Mouse (Mus musculus): ENCODE measurements around the gene Tnks2. TPM values are rescaled to one million over a fixed set of nuclear protein-coding genes. Genes with fewer than 3 reads are reported as not detected.

Gene Tnks2
- polyA plus RNA-seq, 2 experiments, result 74.9 to 82.9 TPM

DNA sequence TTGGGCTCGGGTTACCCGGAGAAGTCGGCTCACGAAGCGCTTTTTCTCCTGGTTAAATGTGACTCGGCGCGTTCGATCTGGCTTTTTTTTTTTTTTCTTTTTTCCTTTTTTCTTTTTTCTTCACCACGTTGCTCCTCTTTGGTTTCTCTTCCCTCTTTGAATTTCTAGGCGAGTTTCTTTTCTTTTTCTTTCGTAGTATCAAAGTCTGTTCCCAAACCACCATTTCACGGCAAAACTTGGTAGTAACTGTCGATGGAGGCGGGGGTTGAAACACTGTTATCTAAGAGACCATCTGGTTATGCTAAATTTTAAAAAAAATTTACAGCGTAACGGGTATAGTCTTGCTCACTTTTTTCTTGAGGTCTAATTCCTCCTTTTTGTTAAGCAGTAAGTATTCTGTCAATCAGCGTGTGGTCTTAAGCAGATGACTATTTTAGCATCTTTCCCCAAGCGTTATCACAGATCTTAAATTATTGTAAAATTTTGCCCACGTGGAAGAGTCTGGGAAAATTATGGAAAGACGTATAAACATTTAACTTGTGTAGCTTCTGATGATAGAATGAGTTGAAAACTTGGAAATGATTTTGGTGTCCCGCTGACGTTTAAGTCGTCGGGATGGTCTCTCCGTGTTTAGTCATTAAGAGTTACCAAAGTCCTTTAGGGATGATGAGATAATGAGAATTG, 92.7 kb downstream of the Tnks2 start:
- DNase-seq (ENCODE audit: low spot score) (no peak), ATAC-seq (ENCODE audit: low FRiP score, low read depth) (no peak)
- Histone ChIP-seq H3K9me3 (ENCODE audit: control insufficient read depth, low read length) (no peaks in the 10 kb centered on the region), H3K27ac (replicated peaks; ENCODE audit: low read depth, low read length) (peak overlapping the region; percentile 93), H3K9ac (ENCODE audit: low read depth, low read length, severe bottlenecking) (peak overlapping the region; percentile 93), H3K4me3 (replicated peaks; ENCODE audit: low read length) (peak overlapping the region; percentile 92), H3K4me1 (ENCODE audit: control insufficient read depth, insufficient read depth, low read length) (peaks cover 7% of the 10 kb centered on the region; the same call in 1 of the 2 replicates), H3K36me3 (ENCODE audit: control insufficient read depth, insufficient read depth, low read length) (no peaks in the 10 kb centered on the region), H3K4me2 (replicated peaks; ENCODE audit: low read depth, low read length, severe bottlenecking) (peak overlapping the region; percentile 89), H3K27me3 (ENCODE audit: control insufficient read depth, insufficient read depth, low read length) (no peaks in the 10 kb centered on the region)
- WGBS, result under 1% methylated on average over 26 of the region's 26 CpGs
- TF ChIP-seq POLR2A (IDR thresholded peaks at IDR 0.05; ENCODE audit: borderline replicate concordance, extremely low read depth, insufficient read depth, insufficient read length), result no peak

DNA sequence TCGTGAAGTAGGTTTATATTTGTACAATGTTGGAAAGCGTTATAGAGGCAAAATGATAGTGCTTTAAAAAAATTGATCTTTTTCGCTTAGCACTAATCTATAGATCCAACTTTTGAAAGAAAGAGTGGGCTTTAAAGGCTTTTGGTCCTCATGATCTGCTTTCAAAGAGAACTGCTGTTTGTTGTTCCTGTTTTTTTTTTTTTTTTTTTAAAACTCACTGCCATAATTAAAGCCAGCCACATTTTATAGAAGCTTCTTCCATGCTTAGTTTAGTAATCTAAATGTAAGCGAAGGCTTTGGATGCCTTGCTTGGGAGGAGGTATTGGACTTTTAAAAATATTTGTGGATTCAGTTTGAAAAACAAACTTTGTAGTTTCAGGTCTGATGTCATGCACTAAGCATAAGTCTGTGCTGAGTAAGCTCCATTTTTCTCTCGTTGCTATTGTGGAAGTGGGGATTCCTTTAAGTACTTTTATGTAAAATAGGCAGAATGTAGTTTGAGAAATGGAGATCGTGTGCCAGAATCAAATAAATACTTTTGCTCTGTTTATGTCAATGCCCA, 93.8 kb downstream of the Tnks2 start:
- 67% methylated on average over 6 of the region's 6 CpGs for WGBS
- DNase-seq (ENCODE audit: low spot score), result no peak
- peak overlapping the region; percentile 89; the same call in 1 of the 2 replicates for H3K4me2 ChIP-seq (replicated peaks; ENCODE audit: low read depth, low read length, severe bottlenecking)
- no peaks in the 10 kb centered on the region for H3K27me3 ChIP-seq (ENCODE audit: control insufficient read depth, insufficient read depth, low read length)
- no peaks in the 10 kb centered on the region for H3K9me3 ChIP-seq (ENCODE audit: control insufficient read depth, low read length)
- no peaks in the 10 kb centered on the region for H3K36me3 ChIP-seq (ENCODE audit: control insufficient read depth, insufficient read depth, low read length)
- peaks cover 7% of the 10 kb centered on the region; the same call in 1 of the 2 replicates for H3K4me1 ChIP-seq (ENCODE audit: control insufficient read depth, insufficient read depth, low read length)
- H3K4me3 ChIP-seq (replicated peaks; ENCODE audit: low read length), result no peak overlapping the region
- no peak overlapping the region for H3K9ac ChIP-seq (ENCODE audit: low read depth, low read length, severe bottlenecking)
- H3K27ac ChIP-seq (replicated peaks; ENCODE audit: low read depth, low read length), result no peak overlapping the region
- ATAC-seq (ENCODE audit: low FRiP score, low read depth), result no peak
- TF ChIP-seq POLR2A (IDR thresholded peaks at IDR 0.05; ENCODE audit: borderline replicate concordance, extremely low read depth, insufficient read depth, insufficient read length), result no peak

DNA sequence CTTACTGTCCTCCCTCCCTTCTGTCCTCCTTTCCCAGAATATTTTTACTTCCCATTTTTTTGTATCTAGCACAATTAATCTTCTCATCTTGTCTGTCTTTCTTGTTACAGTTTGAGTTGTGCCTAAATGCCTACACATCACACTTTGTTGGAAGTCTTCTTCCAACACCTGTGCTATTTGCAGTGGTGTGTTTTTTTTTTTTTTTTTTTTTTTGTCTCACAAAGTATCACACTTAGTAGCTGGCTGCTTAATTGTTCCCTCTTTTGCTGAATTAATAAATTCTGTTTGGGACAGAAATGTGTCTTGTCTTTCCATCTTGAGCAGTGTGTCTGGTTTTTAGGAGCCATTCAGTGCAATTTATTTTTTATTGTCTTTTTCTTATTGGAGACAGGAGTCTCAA, 95.8 kb downstream of the Tnks2 start:
- no peak overlapping the region for H3K4me2 ChIP-seq (replicated peaks; ENCODE audit: low read depth, low read length, severe bottlenecking)
- no peak overlapping the region for H3K27ac ChIP-seq (replicated peaks; ENCODE audit: low read depth, low read length)
- no peak for DNase-seq (ENCODE audit: low spot score)
- no peaks in the 10 kb centered on the region for H3K27me3 ChIP-seq (ENCODE audit: control insufficient read depth, insufficient read depth, low read length)
- H3K4me1 ChIP-seq (ENCODE audit: control insufficient read depth, insufficient read depth, low read length), result peaks cover 7% of the 10 kb centered on the region; the same call in 1 of the 2 replicates
- no peak overlapping the region for H3K4me3 ChIP-seq (replicated peaks; ENCODE audit: low read length)
- no peaks in the 10 kb centered on the region for H3K36me3 ChIP-seq (ENCODE audit: control insufficient read depth, insufficient read depth, low read length)
- no peak for TF ChIP-seq POLR2A (IDR thresholded peaks at IDR 0.05; ENCODE audit: borderline replicate concordance, extremely low read depth, insufficient read depth, insufficient read length)
- no peak overlapping the region for H3K9ac ChIP-seq (ENCODE audit: low read depth, low read length, severe bottlenecking)
- no peak for ATAC-seq (ENCODE audit: low FRiP score, low read depth)
- no peaks in the 10 kb centered on the region for H3K9me3 ChIP-seq (ENCODE audit: control insufficient read depth, low read length)

DNA sequence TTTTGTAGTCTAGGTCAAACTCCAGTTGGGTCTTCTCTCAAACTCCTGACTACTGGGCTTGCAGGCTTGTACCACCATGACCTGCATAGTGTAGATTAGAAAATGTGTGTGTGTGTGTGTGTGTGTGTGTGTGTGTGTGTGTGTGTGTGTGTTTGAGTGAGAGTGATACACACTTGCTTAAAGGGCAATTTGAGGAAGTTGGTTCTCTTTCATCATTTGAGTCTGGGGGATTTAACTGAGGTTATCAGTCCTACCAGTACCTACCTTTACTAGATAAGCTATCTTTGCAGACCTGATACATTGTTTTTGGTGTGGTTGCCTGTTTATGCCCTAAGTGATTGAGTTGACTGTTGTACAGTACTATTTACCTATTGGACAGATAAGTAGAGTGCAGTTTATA, 98.1 kb downstream of the Tnks2 start:
- no peak for DNase-seq (ENCODE audit: low spot score)
- no peak for ATAC-seq (ENCODE audit: low FRiP score, low read depth)
- Histone ChIP-seq H3K4me3 (replicated peaks; ENCODE audit: low read length) (no peak overlapping the region), H3K27me3 (ENCODE audit: control insufficient read depth, insufficient read depth, low read length) (no peaks in the 10 kb centered on the region), H3K9ac (ENCODE audit: low read depth, low read length, severe bottlenecking) (no peak overlapping the region), H3K4me1 (ENCODE audit: control insufficient read depth, insufficient read depth, low read length) (0 out of 2 replicates have a peak, but pooled peaks cover 4% of the 10 kb centered on the region), H3K36me3 (ENCODE audit: control insufficient read depth, insufficient read depth, low read length) (no peaks in the 10 kb centered on the region), H3K9me3 (ENCODE audit: control insufficient read depth, low read length) (no peaks in the 10 kb centered on the region), H3K4me2 (replicated peaks; ENCODE audit: low read depth, low read length, severe bottlenecking) (no peak overlapping the region), H3K27ac (replicated peaks; ENCODE audit: low read depth, low read length) (no peak overlapping the region)
- TF ChIP-seq POLR2A (IDR thresholded peaks at IDR 0.05; ENCODE audit: borderline replicate concordance, extremely low read depth, insufficient read depth, insufficient read length), result no peak

DNA sequence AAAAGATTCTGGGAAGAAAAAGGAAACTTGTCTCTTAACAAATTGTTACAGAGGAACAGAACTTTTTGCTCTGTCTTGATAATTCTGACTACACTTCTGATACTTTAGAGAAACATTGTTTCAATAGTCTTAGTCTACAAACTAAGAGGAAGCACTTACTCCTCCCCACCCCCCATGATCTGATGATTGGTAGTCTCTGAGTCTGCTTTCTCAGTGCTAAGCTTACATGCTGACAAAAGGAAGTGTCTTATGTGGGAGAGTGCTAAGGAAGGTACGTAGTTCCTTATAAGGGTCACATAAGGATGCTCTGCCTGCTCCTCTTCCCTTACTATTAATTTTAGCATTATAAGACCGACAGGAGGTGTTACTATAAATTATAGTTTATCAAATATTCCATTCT, 98.6 kb downstream of the Tnks2 start:
- 90% methylated on average over 2 of the region's 2 CpGs for WGBS
- Histone ChIP-seq H3K4me3 (replicated peaks; ENCODE audit: low read length) (no peak overlapping the region), H3K36me3 (ENCODE audit: control insufficient read depth, insufficient read depth, low read length) (no peaks in the 10 kb centered on the region), H3K4me1 (ENCODE audit: control insufficient read depth, insufficient read depth, low read length) (no peaks in the 10 kb centered on the region), H3K27me3 (ENCODE audit: control insufficient read depth, insufficient read depth, low read length) (no peaks in the 10 kb centered on the region), H3K9me3 (ENCODE audit: control insufficient read depth, low read length) (no peaks in the 10 kb centered on the region), H3K27ac (replicated peaks; ENCODE audit: low read depth, low read length) (no peak overlapping the region), H3K9ac (ENCODE audit: low read depth, low read length, severe bottlenecking) (no peak overlapping the region), H3K4me2 (replicated peaks; ENCODE audit: low read depth, low read length, severe bottlenecking) (no peak overlapping the region)
- ATAC-seq (ENCODE audit: low FRiP score, low read depth) (no peak), DNase-seq (ENCODE audit: low spot score) (no peak)
- no peak for TF ChIP-seq POLR2A (IDR thresholded peaks at IDR 0.05; ENCODE audit: borderline replicate concordance, extremely low read depth, insufficient read depth, insufficient read length)

Data from limb, embryonic 14.5 days (tissue).